Mouse (Mus musculus): ENCODE measurements around the gene Prr29.

Prr29 gene

DNA sequence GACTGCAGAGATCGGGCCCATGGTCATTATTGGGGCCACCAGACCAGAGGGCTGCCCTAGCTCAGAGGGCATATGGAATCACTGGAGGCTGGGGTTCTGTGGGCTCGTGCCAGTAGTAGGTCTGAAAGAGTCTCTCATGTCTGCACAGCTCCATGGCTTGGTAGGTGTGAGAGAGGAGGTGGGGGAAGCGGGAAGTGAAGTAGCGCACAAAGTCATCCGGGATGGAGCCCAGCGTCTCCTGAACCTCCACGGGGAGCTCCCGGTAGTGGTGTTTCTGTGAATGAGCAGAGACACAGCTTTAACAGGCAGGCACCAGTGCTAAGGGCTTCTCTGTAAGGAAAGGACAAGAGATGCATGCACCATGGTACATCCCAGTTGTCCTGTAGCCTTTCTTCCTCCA, 33.2 kb downstream of the Prr29 start:
- DNase-seq (ENCODE audit: low read depth, low spot score) = no peak

DNA sequence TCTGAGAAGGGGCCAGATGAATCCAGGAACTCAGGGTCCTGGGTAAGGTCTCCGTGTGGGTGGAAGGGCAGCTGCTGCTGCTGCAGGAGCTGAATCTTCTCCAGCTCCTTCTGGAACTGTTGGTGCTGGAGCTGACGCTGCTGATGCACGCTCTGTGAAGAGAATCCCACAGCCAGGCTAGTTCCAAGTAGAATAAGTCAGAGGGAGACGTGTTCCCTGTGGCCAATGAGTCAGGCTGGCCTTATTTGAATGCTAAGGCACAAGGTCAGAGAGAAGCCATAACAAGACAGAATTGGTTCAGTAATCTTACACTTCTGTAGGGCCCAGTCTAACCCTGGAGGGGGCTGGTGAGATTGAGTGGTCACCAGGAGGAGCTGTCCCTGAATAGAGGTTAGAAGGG, 44.7 kb downstream of the Prr29 start:
- DNase-seq (ENCODE audit: low read depth, low spot score) = no peak

GRCm38 (mm10) chr11:106410507-106410906, 45.2 kb downstream of the Prr29 start:
- DNase-seq (ENCODE audit: low read depth, low spot score) = no peak

GRCm38 (mm10) chr11:106411157-106411556, 45.9 kb downstream of the Prr29 start:
- DNase-seq (ENCODE audit: low read depth, low spot score) = no peak

- no peak for DNase-seq (ENCODE audit: low read depth, low spot score)
Observed at GRCm38 (mm10) chr11:106412641-106413360, 47.5 kb downstream of the Prr29 start.

- no peak for DNase-seq (ENCODE audit: low read depth, low spot score)
Observed at GRCm38 (mm10) chr11:106416331-106416730, 51.1 kb downstream of the Prr29 start.

DNA sequence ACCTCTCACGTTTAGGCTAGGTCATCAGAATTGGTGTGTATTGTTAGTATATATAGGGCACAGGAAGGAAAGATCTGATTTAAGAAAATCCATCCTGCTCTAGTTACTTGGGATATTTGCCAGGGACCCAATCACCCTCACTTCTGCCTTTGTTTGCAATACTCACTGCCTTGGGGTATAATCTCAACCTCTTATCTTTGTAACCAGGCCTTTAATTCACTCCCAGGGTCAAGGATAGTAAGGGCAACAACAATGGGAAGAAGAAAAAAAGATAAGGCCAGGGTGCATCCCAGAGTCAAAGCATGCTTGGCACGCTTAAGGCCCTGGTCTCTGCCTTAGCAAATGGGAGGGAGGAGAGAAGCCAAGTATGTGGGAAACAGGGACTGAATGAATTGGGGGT, 52.6 kb downstream of the Prr29 start:
- DNase-seq (ENCODE audit: low read depth, low spot score) = no peak

- DNase-seq (ENCODE audit: low read depth, low spot score) = peak; percentile 87
Observed at GRCm38 (mm10) chr11:106418622-106419196, 53.4 kb downstream of the Prr29 start.

GRCm38 (mm10) chr11:106419262-106420102, 54.2 kb downstream of the Prr29 start:
- DNase-seq (ENCODE audit: low read depth, low spot score) = no peak

DNA sequence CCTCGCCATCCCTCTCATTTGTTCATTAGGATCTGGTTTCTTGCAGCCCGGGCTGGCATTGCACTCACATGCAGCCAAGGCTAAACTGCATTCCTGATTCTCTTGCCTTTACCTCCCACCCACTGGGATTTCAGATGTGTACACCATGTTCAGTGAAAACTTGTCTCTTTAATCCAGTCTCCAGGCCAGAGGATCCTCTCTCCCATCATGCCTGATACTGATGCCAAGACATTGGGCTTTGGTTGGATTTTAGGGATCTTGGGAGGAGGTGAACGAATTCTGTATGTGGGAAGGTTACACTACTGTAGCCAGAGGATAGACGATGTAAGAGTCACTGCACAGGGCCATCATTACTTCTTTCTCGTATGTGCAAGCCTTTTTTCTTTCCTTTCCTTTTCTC, 59.9 kb downstream of the Prr29 start:
- DNase-seq (ENCODE audit: low read depth, low spot score) = no peak

GRCm38 (mm10) chr11:106426447-106426846, 61.2 kb downstream of the Prr29 start:
- no peak for DNase-seq (ENCODE audit: low read depth, low spot score)
